Mouse (Mus musculus) hindbrain, embryonic 13.5 days (tissue): ENCODE data around the gene Anapc5. TPM values are rescaled to one million over a fixed set of nuclear protein-coding genes. Genes with fewer than 3 reads are reported as not detected.

ENCODE experiments used
- ATAC-seq: fragments of 200-750 bp; cut with Nextera tagmentation; 2 replicates; pipeline ENCODE4 v1.8.0; 2017; ENCODE audit warnings: moderate TSS enrichment; ENCODE audit not compliant: low FRiP score
- H3K27ac ChIP-seq: fragments of 300-500 bp; sonication (generic); 2 replicates; pipeline ENCODE4 v1.5.1; 2015; ENCODE audit warnings: inconsistent platforms, mild to moderate bottlenecking, moderate library complexity
- H3K27me3 ChIP-seq: fragments of 300-500 bp; sonication (generic); 2 replicates; pipeline ENCODE4 v1.6.1; 2015; ENCODE audit warnings: mild to moderate bottlenecking, inconsistent platforms
- H3K36me3 ChIP-seq: fragments of 300-500 bp; sonication (generic); 2 replicates; pipeline ENCODE4 v1.6.1; 2015; ENCODE audit warnings: mild to moderate bottlenecking, inconsistent platforms
- H3K4me1 ChIP-seq: fragments of 300-500 bp; sonication (generic); replicated peaks from 2 replicates; pipeline ENCODE4 v1.6.1; 2015; ENCODE audit warnings: inconsistent platforms
- H3K4me2 ChIP-seq: fragments of 300-500 bp; sonication (generic); 2 replicates; pipeline ENCODE4 v1.6.1; 2015; ENCODE audit warnings: inconsistent platforms, mild to moderate bottlenecking, moderate library complexity
- H3K4me3 ChIP-seq: fragments of 300-500 bp; sonication (generic); 2 replicates; pipeline ENCODE4 v1.5.1; 2015; ENCODE audit warnings: mild to moderate bottlenecking, inconsistent platforms
- H3K9ac ChIP-seq: fragments of 300-500 bp; sonication (generic); 2 replicates; pipeline ENCODE4 v1.6.1; 2015; ENCODE audit warnings: mild to moderate bottlenecking, inconsistent platforms
- H3K9me3 ChIP-seq: fragments of 300-500 bp; sonication (generic); 2 replicates; pipeline ENCODE4 v1.6.1; 2016; ENCODE audit warnings: inconsistent platforms
- WGBS: fragments of 180-500 bp; shearing (Covaris S2); methylation state at CpG from one replicate; pipeline ENCODE4 v1.1.7; 2015; 5-methylcytosine and 5-hydroxymethylcytosine counted together
- polyA plus RNA-seq: library from polyadenylated mRNA; unstranded; fragments of >200 nt; fragmentation: Nextera tagmentation; extraction: Ambion mirVana; gene quantifications from 2 replicates; pipeline ENCODE4 v1.2.1, GENCODE M21; 2015

Gene Anapc5
- polyA plus RNA-seq, 1 experiment from 2014 or later, result 521 TPM

DNA sequence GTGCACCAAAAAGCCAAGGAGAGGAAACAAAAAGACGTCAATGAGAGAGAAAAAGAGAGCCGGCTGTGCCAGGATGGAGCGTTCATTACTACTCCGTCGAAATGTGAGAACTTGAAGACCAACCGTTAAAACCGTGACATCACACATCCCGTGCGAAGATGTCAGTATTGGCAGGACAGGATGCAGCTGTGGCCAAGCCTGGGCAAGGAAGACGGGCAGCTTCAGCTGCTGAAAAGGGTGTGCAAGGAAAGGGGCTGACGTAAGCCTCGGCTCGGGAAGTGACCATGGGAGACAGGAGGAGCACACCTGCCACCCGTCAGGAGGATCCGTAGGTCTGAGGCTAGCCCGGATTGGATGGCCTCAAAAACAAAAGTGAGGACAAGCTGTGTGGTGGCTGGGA, 66.7 kb downstream of the Anapc5 start:
- Histone ChIP-seq H3K4me3 (no peak overlapping the region), H3K4me2 (no peak overlapping the region), H3K27ac (no peak overlapping the region), H3K4me1 (no peaks in the 10 kb centered on the region), H3K27me3 (no peaks in the 10 kb centered on the region), H3K9me3 (no peaks in the 10 kb centered on the region), H3K36me3 (peaks cover 82% of the 10 kb centered on the region), H3K9ac (no peak overlapping the region)
- no peak for ATAC-seq
- 95% methylated on average over 16 of the region's 16 CpGs for WGBS

DNA sequence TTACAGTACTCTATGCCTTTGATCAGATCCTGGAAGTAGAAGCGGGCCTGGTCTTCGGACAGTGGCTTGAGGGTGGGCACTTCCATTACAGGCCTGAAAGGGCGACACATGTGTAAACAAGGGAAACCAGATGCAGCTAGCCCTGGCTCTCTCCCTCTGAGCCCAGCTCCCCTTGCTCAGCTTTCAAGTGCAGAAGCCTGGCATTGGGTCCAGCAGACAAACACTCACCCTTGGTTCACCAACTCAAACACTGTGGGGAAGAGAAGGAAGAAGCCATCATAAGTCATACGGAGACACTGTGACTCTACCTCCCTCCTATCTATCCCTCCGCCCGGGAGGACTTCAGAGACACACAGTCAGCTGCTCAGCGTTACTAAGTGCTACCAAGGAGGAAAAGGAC, 73.2 kb downstream of the Anapc5 start:
- H3K4me2 ChIP-seq, result no peak overlapping the region
- no peaks in the 10 kb centered on the region for H3K9me3 ChIP-seq
- H3K27me3 ChIP-seq, result no peaks in the 10 kb centered on the region
- H3K36me3 ChIP-seq, result peaks cover 80% of the 10 kb centered on the region
- no peaks in the 10 kb centered on the region for H3K4me1 ChIP-seq
- ATAC-seq, result no peak
- H3K27ac ChIP-seq, result no peak overlapping the region
- H3K9ac ChIP-seq, result no peak overlapping the region
- H3K4me3 ChIP-seq, result no peak overlapping the region
- WGBS, result 88% methylated on average over 7 of the region's 7 CpGs

DNA sequence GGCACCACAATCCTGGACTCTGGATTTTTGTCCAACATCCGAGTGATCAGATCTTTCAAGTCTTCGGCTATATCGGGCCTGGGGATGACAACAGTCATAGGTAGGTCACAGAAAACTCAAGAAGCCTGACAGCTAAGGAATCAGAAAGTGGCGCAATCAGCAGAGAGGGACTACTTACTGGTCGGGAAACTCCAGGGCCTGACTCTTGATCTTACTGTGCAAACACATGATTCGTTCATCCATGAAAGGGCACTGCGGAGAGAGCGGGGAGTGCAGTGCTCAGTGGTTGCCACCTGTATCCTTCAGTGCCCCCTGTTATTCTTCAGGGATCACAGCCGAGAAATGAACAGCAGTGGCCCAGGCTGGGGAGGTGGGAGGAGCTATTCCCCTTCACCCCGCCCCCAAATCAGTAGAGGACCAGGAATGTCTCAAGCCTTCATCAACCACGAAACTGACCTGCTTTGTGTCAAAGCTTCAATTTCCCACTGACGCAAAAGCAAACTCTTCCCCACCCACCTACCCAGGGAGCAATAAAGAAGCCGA, 77.2 kb downstream of the Anapc5 start:
- Histone ChIP-seq H3K9ac (no peak overlapping the region), H3K9me3 (no peaks in the 10 kb centered on the region), H3K4me2 (no peak overlapping the region), H3K4me1 (no peaks in the 10 kb centered on the region), H3K27me3 (no peaks in the 10 kb centered on the region), H3K27ac (no peak overlapping the region), H3K36me3 (peaks cover 90% of the 10 kb centered on the region), H3K4me3 (no peak overlapping the region)
- WGBS, result 85% methylated on average over 13 of the region's 13 CpGs
- no peak for ATAC-seq

Other genes with a start within 250 kb of the Anapc5 start
- 70.2 and 70.7 TPM in 2 replicates for gene Ift81, start 206.8 kb downstream of the Anapc5 start, polyA plus RNA-seq
- gene P2rx7, start 177.4 kb downstream of the Anapc5 start, polyA plus RNA-seq, result 5.6 and 6.5 TPM in 2 replicates
- gene P2rx4, start 113.8 kb downstream of the Anapc5 start, polyA plus RNA-seq, result 16.7 and 17.3 TPM in 2 replicates
- gene Camkk2, start 41.9 kb downstream of the Anapc5 start, polyA plus RNA-seq, result 59.1 and 60.3 TPM in 2 replicates
- 48.4 and 50.6 TPM in 2 replicates for gene Rnf34, start 28.7 kb upstream of the Anapc5 start, polyA plus RNA-seq
- 101 and 104 TPM in 2 replicates for gene Kdm2b, start 168.5 kb upstream of the Anapc5 start, polyA plus RNA-seq
- 11.8 and 12.3 TPM in 2 replicates for gene Orai1, start 193.7 kb upstream of the Anapc5 start, polyA plus RNA-seq
- gene Morn3, start 225.7 kb upstream of the Anapc5 start, polyA plus RNA-seq, result 0.65 and 1.5 TPM in 2 replicates
- 18.0 and 18.6 TPM in 2 replicates for gene Tmem120b, start 247.1 kb upstream of the Anapc5 start, polyA plus RNA-seq